Mouse (Mus musculus) central nervous system, embryonic 11.5 days (tissue): Measurements from ENCODE around the gene Nptxr. TPM values are rescaled to one million over a fixed set of nuclear protein-coding genes. Genes with fewer than 3 reads are reported as not detected.

Experiments
- polyA plus RNA-seq: library from polyadenylated mRNA; depleted of rRNA; stranded (reverse); fragments of >200 nt; gene quantifications from 2 replicates; pipeline ENCODE4 v1.2.3, GENCODE M21; 2012; rRNA removed

Gene Nptxr
- polyA plus RNA-seq: 4.4 and 4.9 TPM in 2 replicates

DNA sequence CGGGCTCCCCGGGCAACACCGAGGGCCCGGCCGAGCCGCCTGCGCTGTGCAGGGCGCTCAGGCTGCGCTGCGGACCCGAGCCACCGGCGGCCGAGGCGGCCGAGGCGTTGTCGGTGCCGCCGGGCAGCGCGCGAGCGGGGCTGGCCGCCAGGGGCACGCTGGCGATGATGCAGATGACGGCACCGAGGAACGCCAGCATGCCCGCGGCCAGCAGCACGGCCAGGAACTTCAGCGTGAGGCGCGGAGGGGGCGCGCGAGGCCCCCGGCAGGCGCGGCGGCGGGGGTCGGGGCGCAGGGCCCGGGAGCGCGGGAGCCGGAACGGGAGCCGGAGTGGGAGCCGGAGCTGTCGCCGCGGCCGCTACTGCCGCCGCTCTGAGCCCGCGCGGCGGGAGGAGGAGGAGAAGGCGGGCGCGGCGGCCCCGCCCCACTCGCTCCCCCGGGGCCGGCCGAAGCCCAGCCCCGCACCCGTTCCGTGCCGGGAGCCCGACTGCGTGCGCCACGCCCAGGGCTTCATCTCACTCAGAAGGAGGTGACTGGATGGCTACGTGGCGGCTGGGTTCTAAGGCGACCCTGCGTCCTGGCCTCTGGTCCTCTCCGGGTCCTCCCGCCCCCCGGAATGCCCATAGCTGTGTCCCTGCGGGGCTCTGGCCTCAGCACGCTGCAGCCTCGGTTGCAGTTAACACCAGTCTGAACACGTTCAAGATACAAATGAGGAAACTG is at the start of gene Nptxr:
TSS of gene Nptxr (minus strand) at position 415 of the 720 bp plus-strand sequence.

GRCm38 (mm10) chr15:79834130-79834880 is 29.7 kb upstream of the Nptxr start, which contains the start of the genes Npcd and Cbx6:
Npcd (minus strand) TSS chr15:79834237.
Cbx6 (minus strand) TSS chr15:79834688.

DNA sequence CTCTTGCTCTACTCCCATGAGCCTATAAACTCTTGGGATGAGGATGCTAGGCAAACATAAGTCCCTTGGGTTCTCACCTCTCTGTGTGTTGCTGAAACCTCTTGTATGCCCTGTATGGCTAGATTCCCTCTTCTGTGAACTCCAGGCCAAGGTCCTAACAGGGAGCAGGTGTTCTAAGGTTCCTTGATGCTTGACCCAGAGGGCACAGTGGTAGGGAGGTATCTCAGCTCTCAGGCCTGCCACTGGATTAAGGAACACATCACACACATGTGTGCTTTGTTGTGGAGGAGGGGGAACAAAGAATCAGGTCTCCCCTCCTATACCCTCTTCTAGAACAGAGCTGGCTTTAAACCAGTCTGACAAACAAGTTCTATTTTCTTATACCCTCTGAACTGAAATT is 26.8 kb downstream of the Nptxr start, which contains the start of gene Dnal4:
TSS of gene Dnal4 (minus strand) at position 101 of the 400 bp plus-strand sequence.

GRCm38 (mm10) chr15:79741921-79742705 is 62.5 kb downstream of the Nptxr start, which contains the start of gene Sun2:
Sun2 (minus strand) TSS chr15:79742536.

Other genes starting within 250 kb of the Nptxr start
- gene Dmc1, start 199.7 kb downstream of the Nptxr start, polyA plus RNA-seq: 4.3 and 7.7 TPM in 2 replicates
- 16.5 and 17.2 TPM in 2 replicates for gene Fam227a, start 145.8 kb downstream of the Nptxr start, polyA plus RNA-seq
- 27.0 and 38.6 TPM in 2 replicates for gene Cby1, start 145.6 kb downstream of the Nptxr start, polyA plus RNA-seq
- 104 and 127 TPM in 2 replicates for gene Tomm22, start 133.9 kb downstream of the Nptxr start, polyA plus RNA-seq
- 22.7 and 28.8 TPM in 2 replicates for gene Josd1, start 116.8 kb downstream of the Nptxr start, polyA plus RNA-seq
- 35.4 and 43.7 TPM in 2 replicates for gene Gtpbp1, start 113.9 kb downstream of the Nptxr start, polyA plus RNA-seq
- gene Sun2, start 62.2 kb downstream of the Nptxr start, polyA plus RNA-seq: 28.6 and 30.6 TPM in 2 replicates
- 52.9 and 62.5 TPM in 2 replicates for gene Dnal4, start 26.9 kb downstream of the Nptxr start, polyA plus RNA-seq
- 0.46 TPM in 1 of 2 replicates, not detected in the other for gene Npcd, start 29.5 kb upstream of the Nptxr start, polyA plus RNA-seq
- gene Cbx6, start 29.9 kb upstream of the Nptxr start, polyA plus RNA-seq: 49.3 and 64.3 TPM in 2 replicates
- gene Apobec3, start 86.9 kb upstream of the Nptxr start, polyA plus RNA-seq: 7.8 and 8.0 TPM in 2 replicates
- gene Cbx7, start 166.4 kb upstream of the Nptxr start, polyA plus RNA-seq: 5.6 and 6.8 TPM in 2 replicates
- gene Pdgfb, start 210.2 kb upstream of the Nptxr start, polyA plus RNA-seq: 5.6 and 7.3 TPM in 2 replicates